Mouse (Mus musculus): ENCODE results near the gene Dnm2.

Dnm2 gene

DNA sequence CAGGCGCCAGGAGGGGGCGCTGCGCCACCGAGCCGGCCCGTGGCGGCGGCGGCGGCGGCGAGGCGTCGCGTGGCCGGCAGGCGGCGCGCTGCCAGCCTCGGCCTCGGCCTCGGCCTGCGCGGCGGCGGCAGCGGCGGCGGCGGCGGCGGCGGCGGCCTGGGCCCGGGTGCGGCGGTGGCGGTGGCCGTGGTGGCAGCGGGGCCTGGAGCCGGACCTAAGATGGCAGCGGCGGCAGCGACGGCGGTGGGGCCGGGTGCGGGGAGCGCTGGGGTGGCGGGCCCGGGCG is 122.0 kb downstream of the Dnm2 start, which contains the start of gene Carm1:
TSS of gene Carm1 (plus strand) at position 106 of the 286 bp plus-strand sequence.
- DNase-seq (ENCODE audit: low spot score): no peak

- peak; percentile 22 for DNase-seq (ENCODE audit: low spot score)
Observed at GRCm38 (mm10) chr9:21547075-21547941, 122.6 kb downstream of the Dnm2 start.

DNA sequence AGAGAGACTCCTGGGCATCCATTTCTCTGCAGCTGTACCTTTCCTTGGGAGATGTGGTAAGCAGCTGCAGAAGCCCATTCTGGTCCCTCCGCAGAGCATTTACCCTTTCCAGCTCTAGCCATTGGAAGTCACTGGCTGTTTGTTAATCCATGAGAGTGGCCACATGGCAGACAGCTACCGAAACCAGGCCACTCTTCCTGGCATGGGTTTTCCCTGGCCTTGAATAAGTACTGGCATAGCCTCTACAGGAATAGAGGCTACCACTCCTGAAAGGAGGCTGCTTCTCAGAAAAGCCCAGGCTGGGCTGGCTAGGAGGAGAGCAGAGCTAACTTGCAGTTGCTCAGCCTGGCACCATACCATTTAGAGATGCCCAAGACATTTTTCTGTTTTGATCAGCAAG is 126.3 kb downstream of the Dnm2 start:
- no peak for DNase-seq (ENCODE audit: low spot score)

GRCm38 (mm10) chr9:21553607-21554273 is 129.0 kb downstream of the Dnm2 start:
- DNase-seq (ENCODE audit: low spot score): no peak

GRCm38 (mm10) chr9:21555198-21555742 is 130.6 kb downstream of the Dnm2 start:
- DNase-seq (ENCODE audit: low spot score): no peak

DNA sequence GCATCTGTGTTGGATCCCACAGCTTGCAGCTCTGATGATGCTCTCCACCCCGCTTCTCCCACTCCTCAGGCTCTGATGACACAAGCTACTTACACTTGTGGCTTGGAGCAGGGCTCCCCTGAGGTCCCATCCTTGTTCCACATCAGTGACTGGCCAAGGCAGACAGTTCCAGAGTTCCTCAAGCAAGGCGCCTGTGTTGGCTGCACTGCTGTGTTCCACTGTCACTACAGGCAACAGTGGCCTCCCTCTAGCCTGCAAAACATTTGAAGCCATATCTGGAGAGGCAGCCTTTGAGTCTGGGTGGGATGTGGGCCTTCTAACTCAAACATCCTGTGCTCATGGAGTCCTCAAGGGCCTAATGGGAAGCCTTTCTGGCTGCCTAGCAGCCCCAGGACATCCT is 132.3 kb downstream of the Dnm2 start:
- DNase-seq (ENCODE audit: low spot score): no peak
